Mouse (Mus musculus) lung, postnatal 4 days (tissue): ENCODE results near the gene Adgrv1.
A peak's percentile ranks its signal among the peaks of the same experiment; 100 is the strongest.

ENCODE experiments used
- DNase-seq, 2 experiments: peaks; one replicate each; pipeline ENCODE4 v3.0.0; 2021

Gene Adgrv1

DNA sequence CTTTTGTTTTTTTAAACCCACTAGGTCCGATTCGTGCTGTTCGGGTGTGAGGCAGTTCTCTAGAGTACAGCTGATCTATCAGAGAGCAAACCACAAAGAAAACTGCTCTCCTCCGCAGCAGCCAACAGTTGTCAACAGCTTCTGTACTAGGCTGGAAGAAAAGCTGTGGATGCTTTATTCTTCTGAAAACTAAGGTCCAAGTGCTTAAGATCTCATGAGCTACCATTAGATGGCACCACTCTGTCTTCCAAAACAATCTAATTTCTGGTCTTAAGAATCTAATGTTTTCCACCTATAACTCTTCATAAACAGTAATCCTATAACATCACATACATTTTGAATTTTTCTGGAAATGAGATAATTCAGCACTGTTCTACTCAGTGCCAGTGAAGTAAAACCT, 22.6 kb downstream of the Adgrv1 start:
- no peak for DNase-seq

DNA sequence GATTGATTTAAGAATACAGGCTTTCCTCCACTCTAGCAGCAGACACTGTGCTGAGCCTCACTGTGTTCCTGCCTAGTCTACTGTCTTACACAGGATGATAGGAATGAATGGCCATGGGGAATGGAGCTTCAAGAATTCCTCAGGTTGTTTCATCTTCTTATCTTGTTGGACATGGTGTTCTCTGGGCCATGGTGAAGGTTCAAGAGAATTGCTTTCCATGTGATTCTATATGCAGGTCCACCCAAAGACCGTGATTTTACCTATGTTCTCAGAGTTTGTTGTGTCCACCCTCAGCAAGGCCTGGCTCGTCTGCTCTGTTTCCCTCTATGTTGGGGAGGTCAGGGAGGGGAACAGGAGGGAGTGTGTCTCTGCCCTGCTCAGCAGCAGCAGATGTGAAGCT, 26.0 kb downstream of the Adgrv1 start:
- no peak for DNase-seq

GRCm38 (mm10) chr13:81596910-81597607, 35.9 kb downstream of the Adgrv1 start:
- DNase-seq, result no peak

DNA sequence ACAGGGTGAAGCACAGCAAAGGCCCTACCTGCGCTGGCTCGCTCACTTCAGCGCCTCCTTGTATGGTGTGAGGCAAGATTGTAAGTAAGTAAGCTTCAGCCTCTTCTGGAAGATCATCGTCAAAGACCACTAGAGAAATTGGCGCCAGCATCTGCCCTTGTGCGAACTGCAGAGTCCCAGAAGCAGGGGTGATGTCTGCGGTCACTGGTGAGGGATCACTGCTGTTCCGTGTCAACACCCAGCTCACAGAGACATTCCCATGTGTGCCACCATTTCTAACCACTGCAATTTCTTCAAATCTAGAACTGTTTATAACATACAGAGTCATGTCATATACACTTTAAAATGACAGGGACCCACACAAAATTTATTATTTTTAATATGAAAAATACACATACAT, 54.3 kb downstream of the Adgrv1 start:
- DNase-seq, result no peak

DNA sequence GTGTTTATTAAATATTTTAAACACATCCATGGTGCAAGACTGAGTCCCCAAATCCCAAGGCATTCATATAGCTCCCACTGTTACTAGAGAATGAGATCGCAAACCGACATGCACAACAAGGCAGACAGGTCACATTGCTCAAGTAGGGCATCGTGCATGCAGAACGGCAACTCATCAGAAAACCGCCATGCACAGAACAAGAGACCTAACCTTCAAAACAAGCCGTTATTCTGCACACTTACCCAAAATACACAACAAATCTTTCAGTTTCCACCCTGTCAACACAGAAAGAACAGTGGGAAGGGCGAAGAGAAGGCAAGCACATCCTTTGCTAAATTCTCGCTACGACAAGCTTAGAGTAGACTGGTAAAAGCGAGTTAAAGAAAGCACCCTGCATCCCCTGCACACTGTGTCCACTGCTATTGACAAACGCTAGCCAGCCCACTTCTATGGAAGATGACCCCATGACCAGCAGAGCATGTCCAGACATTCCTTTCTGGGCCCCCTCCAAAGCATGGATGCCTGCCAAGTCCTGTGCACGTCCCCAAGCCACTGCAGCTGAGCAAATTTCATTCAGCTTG, 62.6 kb downstream of the Adgrv1 start:
- DNase-seq, result peak; percentile 12 to 62

DNA sequence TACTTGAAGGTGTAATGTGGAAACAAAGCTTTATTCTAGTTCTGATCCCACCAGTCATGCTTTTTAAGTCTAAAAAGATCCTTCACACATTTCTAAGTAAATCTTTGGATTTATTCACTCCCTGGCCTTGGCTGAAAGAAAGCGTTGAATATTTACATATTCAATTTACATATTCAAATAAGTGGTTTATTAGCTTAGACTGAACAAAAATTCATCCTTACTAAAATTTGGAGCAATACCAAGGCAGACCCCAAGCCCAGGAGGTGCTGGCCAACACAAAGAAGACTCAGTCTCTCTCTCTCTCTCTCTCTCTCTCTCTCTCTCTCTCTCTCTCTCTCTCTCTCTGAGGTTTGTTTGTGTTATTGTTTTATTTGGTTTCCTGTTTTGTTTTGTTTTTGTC, 82.9 kb downstream of the Adgrv1 start:
- no peak for DNase-seq

DNA sequence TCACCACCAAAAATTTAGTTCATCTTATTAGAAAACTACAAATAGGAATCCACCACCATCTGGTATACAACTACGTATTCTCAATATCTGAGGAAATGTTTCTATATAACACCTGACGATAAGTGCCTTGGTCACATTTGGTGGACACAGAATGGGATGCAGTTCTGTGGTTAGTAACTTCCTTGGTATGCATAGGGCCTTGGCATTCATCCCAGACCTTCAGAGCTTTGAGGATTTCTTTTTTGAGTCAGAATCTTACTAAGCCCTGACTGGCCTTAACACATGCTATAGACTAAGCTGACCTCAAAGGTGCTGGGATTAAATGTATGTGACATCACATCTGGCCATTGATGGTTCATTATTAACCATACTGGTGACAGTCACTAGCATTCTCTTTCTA, 98.0 kb downstream of the Adgrv1 start:
- DNase-seq, result no peak

GRCm38 (mm10) chr13:81526687-81527086, 106.3 kb downstream of the Adgrv1 start:
- DNase-seq, result no peak

DNA sequence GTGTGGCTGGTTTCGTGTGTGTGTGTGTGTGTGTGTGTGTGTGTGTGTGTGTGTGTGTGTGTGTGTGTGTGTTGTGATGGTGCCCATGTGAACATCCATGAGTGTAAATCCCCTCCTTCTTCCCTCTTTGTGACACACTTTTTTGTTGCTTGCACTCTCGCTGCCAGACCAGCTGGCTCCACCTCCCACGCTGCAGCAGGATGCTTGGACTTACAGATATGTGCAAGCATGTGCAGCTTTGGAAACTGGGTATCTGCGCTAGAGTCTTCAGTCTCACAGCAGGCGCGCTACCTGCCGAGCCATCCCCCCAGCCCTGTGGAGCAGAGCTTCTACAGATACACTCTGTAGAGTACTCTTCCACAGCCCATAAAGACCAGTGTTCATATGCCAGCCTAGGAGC, 122.8 kb downstream of the Adgrv1 start:
- DNase-seq, result no peak

DNA sequence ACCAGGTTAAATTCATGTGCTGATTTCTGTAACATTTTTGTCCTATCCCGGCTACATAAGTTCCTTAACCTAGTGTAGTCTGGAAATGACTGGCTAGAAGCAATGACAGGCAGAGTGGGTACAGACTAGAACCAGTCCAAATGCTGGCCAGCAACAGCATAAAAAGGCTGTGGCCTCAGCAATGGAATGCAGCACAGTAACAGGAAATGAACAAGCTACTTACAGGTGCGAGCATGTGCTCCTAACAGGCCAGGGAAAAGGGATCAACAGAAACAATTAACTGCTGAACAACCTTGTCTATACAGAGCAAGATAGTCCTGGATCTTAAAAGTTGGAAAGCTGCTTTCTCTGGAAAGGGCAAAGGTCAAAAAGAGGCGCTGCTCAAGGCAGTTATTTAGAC, 135.9 kb downstream of the Adgrv1 start:
- no peak for DNase-seq

DNA sequence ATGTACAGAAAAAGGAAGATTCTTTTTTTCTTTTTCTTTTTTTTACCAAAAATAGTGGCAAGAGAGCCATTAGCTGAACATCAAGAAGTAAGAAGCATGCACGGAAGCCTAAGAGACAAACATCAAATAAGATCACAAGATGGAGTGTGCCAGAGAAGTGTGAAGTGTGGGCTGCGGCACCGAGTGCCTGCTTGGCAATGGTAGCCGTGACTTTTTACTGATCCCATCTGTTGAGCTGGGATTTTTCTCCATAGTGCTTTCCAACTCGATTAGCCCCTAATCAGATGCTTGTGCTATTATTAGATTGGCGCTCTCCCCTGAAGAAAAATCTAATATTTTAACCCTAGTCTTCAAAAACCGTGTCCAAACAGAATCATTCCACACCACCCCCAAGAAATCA, 141.0 kb downstream of the Adgrv1 start:
- DNase-seq, result no peak

GRCm38 (mm10) chr13:81486980-81487379, 146.0 kb downstream of the Adgrv1 start:
- no peak for DNase-seq

DNA sequence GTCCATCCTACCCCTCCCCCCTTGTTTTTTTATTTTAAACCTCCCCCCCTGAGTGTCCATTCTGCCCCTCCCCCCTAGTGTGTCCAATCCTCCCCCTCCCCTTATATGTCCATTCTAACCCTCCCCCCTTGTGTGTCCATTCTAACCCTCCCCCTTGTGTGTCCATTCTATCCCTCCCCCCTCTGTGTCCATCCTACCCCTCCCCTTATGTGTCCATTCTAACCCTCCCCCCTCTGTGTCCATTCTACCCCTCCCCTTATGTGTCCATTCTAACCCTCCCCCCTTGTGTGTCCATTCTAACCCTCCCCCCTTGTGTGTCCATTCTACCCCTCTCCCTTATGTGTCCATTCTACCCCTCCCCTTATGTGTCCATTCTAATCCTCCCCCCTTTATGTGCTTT, 159.2 kb downstream of the Adgrv1 start:
- DNase-seq, result no peak

DNA sequence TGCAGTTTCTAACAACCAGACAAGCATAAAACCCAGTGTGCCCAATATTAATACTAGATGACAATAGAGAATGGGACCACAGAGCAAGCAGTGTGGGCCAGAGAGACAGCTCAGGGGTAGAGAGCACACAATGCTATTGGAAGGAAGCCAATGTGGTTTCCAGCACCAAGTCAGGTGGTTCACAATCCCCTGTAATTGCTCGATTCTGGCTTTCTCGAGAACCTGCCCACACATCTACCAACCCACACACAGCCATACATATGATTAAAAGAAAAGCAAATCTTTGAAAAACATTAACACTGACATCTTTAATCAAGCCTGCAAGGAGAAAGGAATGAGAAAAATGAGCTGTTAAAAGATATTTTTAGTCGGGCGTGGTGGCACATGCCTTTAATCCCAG, 166.3 kb downstream of the Adgrv1 start:
- no peak for DNase-seq

DNA sequence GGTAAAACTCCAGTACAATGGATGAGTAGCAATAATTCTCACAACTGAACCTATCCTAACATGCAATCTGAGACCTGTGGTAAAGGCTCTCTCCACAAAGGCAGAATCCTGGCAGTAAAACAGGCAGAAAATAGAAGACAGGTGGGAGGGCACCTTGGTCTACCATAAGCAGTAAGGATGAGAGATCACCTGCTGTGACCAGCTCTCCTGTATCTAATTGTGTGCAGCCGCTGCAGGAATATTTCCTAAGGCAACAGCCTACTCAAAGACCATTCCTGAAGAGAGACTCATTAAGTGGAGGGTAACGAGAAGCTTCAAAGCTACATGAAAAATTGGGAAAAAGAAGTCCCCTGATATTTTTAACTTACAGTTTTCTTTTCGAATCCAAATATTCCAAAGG, 167.2 kb downstream of the Adgrv1 start:
- DNase-seq, result no peak

DNA sequence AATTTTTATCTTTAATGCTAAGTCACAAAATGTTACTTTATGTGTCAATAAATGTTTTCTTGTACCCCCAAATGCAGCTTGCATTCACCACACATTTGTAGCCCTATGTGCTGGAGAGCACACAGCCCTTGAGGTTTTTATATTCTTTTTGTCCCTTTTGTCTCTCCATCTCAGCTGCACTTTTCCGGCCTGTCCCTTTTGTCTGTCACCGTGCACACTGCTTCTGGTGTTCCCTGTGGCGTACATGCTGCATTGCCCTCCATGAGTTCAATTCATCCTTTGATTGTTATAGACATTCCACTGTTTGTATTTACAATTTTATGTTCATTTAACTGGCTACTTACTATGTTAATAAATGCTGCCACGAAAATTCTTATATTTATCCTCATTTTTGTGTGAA, 183.3 kb downstream of the Adgrv1 start:
- DNase-seq, result no peak

DNA sequence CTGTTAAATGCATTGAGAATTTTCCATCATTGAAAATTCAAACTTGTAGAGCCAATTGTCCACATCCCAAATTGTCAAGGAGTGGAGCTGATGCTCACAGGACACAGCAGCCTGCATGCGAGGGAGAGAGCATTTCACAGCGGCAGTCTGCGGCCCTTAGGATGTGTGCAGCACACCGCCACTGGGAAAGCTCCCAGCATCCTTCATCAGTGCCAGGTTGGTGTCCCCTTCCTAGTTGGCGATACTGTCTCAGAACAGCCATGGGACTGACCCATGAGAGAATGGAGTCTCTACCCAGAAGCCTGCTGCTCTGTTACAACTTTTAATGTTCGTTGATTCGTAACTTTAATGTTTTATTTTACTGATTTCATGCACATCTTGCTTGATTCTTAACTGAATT, 183.8 kb downstream of the Adgrv1 start:
- no peak for DNase-seq

- no peak for DNase-seq
These were observed 191.5 kb downstream of the Adgrv1 start for GRCm38 (mm10) chr13:81441412-81441811.

DNA sequence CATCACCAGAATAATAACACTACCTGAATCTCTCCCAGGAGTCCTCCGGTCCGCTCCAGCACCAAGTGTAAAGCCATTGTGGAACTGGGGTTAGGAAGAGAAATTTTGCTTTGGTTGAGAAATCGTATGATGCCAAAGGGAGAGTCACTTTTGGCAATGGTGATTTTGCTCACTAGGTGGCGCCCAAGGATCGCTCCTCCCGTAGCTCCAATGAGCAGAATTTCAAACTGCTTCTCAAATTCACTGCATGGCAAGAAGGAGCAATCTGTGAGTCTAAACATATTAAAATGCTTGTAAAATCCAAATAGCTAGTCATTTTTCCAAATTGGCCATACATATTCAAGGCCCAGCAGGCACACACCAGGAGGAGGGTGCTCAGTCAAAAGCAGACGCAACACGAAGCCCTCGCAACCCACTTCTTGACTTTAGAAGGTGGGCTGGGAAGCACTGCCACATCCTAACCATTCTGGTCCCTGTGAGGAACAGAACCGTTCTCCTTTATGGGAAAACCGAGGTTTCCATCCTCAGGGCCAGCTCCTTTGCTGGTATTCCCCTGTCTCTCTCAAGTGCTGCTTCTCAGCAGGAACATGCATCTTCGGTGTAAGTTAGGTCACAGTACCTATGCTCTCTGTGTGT, 193.4 kb downstream of the Adgrv1 start:
- DNase-seq, result peak; percentile 53 to 79

DNA sequence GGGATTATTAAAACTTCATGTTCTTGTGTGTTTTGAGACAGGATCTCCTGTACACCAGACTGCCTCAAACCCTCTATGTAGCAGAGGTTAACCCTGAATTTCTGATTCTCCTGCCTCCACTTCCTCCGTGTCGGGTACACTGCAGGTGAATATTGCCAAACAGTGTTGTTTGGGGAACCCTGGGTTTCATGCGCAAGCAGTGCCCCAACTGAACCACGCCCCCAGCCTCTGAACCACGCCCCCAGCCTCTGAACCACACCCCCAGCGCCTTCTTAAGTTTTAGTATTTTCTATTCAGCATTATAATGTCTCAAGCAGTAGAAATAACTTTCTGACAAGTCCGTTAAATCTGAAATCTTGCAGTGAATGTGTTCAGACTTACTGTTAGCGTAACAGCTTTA, 195.9 kb downstream of the Adgrv1 start:
- DNase-seq, result no peak

GRCm38 (mm10) chr13:81426896-81427755, 205.8 kb downstream of the Adgrv1 start:
- peak in 1 of 2 experiments; percentile 50 for DNase-seq

- DNase-seq, result no peak
These were observed 207.8 kb downstream of the Adgrv1 start for GRCm38 (mm10) chr13:81425111-81425510.

DNA sequence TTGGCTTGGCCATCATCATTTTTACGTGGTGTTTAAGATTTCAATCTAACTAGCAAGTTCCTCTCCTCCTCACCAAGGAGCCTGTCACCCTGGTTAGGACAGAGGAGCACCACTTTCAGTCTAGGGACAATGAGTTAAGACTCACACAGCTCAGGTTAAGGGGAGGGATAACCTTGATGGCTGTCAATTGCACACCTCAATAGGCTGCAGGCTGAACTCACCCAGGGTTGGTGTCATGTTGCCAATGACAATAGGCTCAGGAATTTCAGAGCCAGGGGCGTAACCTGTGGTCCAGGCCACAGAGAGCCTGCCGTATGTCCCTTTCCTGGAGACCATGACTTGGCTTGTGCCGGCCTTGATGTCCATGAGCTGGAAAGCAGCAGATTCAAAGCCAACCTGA, 209.0 kb downstream of the Adgrv1 start:
- no peak for DNase-seq
